Mouse (Mus musculus): ENCODE measurements at regions not wholly inside any gene's neighbourhood (a gene's known extent, or its start where the extent isn't known, plus 50 kb on each side); places are given as distances from the start of the nearest gene placed in this dataset.

DNA sequence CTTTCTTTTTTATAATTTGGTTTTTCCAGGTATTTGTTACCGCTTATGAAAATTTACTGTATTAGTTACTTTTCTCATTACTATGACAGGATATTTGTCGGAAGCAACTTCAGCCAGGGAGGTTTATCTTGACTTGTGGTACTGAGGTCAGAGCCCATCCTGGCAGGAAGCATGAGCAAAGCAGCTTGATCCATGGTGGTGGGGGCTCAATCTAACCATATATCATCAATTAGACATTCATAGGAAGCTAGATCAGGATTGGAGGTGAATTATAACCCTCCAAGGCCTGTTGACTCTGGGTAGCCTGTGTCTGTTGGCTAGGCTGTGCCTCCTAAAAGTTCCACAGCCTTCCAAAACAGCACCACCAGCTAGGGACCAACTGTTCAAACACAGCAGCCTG lies 58.5 kb upstream of the Sstr4 start:
- no peak for TF ChIP-seq EP300 (optimal IDR thresholded peaks at IDR 0.05)
- TF ChIP-seq CTCF (IDR thresholded peaks at IDR 0.05; ENCODE audit: low read depth), result no peak

Data from stomach, postnatal 0 days (tissue).